Comparison of ENCODE assay signal across 8 mouse cellular contexts in the genomic region with DNA sequence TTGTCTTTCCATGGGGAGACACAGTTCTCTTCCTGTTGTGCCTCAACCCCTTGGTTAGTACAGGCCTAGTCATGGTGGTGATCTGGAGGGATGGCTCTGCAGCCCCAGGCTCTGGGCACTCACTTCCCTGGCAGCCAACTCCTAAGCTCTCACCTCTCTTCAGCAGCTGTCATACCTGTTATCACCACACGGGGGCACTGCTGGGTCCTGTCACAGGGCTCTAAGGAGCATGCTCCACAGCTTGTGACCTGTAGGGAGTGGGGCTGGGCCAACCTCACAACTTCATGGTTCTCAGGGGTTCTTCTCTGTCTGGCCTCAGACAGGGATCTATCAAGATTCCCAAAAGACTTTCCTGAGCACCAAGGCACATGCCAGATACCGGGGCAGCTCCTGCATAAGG. TPM values are rescaled to one million over a fixed set of nuclear protein-coding genes. Genes with fewer than 3 reads are reported as not detected.
DNase-seq lines count a peak whose midpoint lies in the region; ATAC-seq and TF ChIP-seq lines count a peak whose summit lies in the region.

No protein-coding gene starts in this region.

- H3K9me3 ChIP-seq in intestine, postnatal 0 days (ENCODE audit: control insufficient read depth), result no peaks in the 10 kb centered on the region
- H3K9me3 ChIP-seq in intestine, embryonic 15.5 days, result no peaks in the 10 kb centered on the region
- H3K9me3 ChIP-seq in limb, embryonic 10.5 days (replicated peaks), result no peaks in the 10 kb centered on the region

- no peak overlapping the region for H3K4me3 ChIP-seq in intestine, postnatal 0 days (ENCODE audit: low read depth, low read length)
- no peak overlapping the region for H3K4me3 ChIP-seq in intestine, embryonic 15.5 days (replicated peaks)
- no peak overlapping the region for H3K4me3 ChIP-seq in embryonic fibroblast, embryonic 13.5 days (ENCODE audit: insufficient read depth, low read length)
- H3K4me3 ChIP-seq in limb, embryonic 10.5 days, result no peak overlapping the region

- ATAC-seq in intestine, postnatal 0 days, result no peak
- no peak for ATAC-seq in intestine, embryonic 15.5 days

- H3K9ac ChIP-seq in intestine, postnatal 0 days (ENCODE audit: low read depth, low read length), result no peak overlapping the region
- no peak overlapping the region for H3K9ac ChIP-seq in intestine, embryonic 15.5 days

- TF ChIP-seq CTCF in intestine, postnatal 0 days (IDR thresholded peaks at IDR 0.05; ENCODE audit: low read depth), result peak; percentile 97
- TF ChIP-seq CTCF in embryonic fibroblast, embryonic 13.5 days (IDR thresholded peaks at IDR 0.05; ENCODE audit: borderline replicate concordance, insufficient read depth, low read length), result peak; percentile 78

- H3K27ac ChIP-seq in intestine, postnatal 0 days (ENCODE audit: low read depth, low read length), result no peak overlapping the region
- H3K27ac ChIP-seq in intestine, embryonic 15.5 days, result no peak overlapping the region
- H3K27ac ChIP-seq in embryonic fibroblast, embryonic 13.5 days (ENCODE audit: insufficient read depth, low read length), result no peak overlapping the region
- H3K27ac ChIP-seq in limb, embryonic 10.5 days, result no peak overlapping the region

- DNase-seq in adrenal gland, postnatal 36 days, result peak; percentile 89 to 91
- peak; percentile 91 for DNase-seq in induced T-regulatory cell, adult 2 months (ENCODE audit: low read depth)
- peak; percentile 94 for DNase-seq in limb, embryonic 10.5 days (ENCODE audit: low spot score)
- DNase-seq in ovary, postnatal 14 days (ENCODE audit: low spot score), result peak; percentile 80
- peak; percentile 82 for DNase-seq in thymus, postnatal 25 days

- H3K4me1 ChIP-seq in intestine, postnatal 0 days (replicated peaks; ENCODE audit: control insufficient read depth, insufficient read depth, low read length), result 0 out of 2 replicates have a peak, but pooled peaks cover 4% of the 10 kb centered on the region
- H3K4me1 ChIP-seq in intestine, embryonic 15.5 days (replicated peaks), result peaks cover 7% of the 10 kb centered on the region
- no peaks in the 10 kb centered on the region for H3K4me1 ChIP-seq in embryonic fibroblast, embryonic 13.5 days (ENCODE audit: control insufficient read depth, insufficient read depth, low read length)
- H3K4me1 ChIP-seq in limb, embryonic 10.5 days, result peaks cover 13% of the 10 kb centered on the region

- H3K4me2 ChIP-seq in intestine, postnatal 0 days (replicated peaks; ENCODE audit: low read depth), result no peak overlapping the region
- H3K4me2 ChIP-seq in intestine, embryonic 15.5 days (replicated peaks), result no peak overlapping the region

- no peaks in the 10 kb centered on the region for H3K27me3 ChIP-seq in intestine, postnatal 0 days (replicated peaks; ENCODE audit: control insufficient read depth, insufficient read depth, low read length)
- H3K27me3 ChIP-seq in intestine, embryonic 15.5 days (replicated peaks), result no peaks in the 10 kb centered on the region
- H3K27me3 ChIP-seq in limb, embryonic 10.5 days (ENCODE audit: low read depth, poor library complexity, severe bottlenecking), result no peaks in the 10 kb centered on the region

- 11% methylated on average over 2 of the region's 2 CpGs for WGBS in intestine, postnatal 0 days
- WGBS in intestine, embryonic 15.5 days, result 19% methylated on average over 2 of the region's 2 CpGs
- 18% methylated on average over 2 of the region's 2 CpGs for WGBS in limb, embryonic 10.5 days

- H3K36me3 ChIP-seq in intestine, postnatal 0 days (ENCODE audit: control insufficient read depth, insufficient read depth), result no peaks in the 10 kb centered on the region; the same call in 1 of the 2 replicates
- H3K36me3 ChIP-seq in intestine, embryonic 15.5 days, result peaks cover 8% of the 10 kb centered on the region; the same call in 1 of the 2 replicates
- H3K36me3 ChIP-seq in limb, embryonic 10.5 days, result peaks cover 27% of the 10 kb centered on the region

- no peak for TF ChIP-seq POLR2A in embryonic fibroblast, embryonic 13.5 days (IDR thresholded peaks at IDR 0.05; ENCODE audit: low read depth, low read length)

RNA-seq across cellular contexts. Expression of gene Mslnl, which starts 3.8 kb away (rescaled TPM):
- not detected in 2 replicates for polyA plus RNA-seq in intestine, postnatal 0 days (2015; fragmentation: Nextera tagmentation; extraction: Ambion mirVana)
- polyA plus RNA-seq in intestine, embryonic 15.5 days (2015; fragmentation: Nextera tagmentation; extraction: Ambion mirVana), result 0.06 TPM in 1 of 2 replicates, not detected in the other
- total RNA-seq in adrenal gland, postnatal 36 days (2021), result not detected
- polyA plus RNA-seq in embryonic fibroblast, embryonic 13.5 days (2011; ENCODE audit: insufficient read length, low read depth, missing spikeins), result not detected in 2 replicates
- not detected in 2 replicates for polyA plus RNA-seq in limb, embryonic 10.5 days (2016; fragmentation: Nextera tagmentation; extraction: Ambion mirVana)

RNA-seq across cellular contexts. Expression of gene Rpusd1, which starts 4.6 kb away (rescaled TPM):
- polyA plus RNA-seq in intestine, postnatal 0 days (2015; fragmentation: Nextera tagmentation; extraction: Ambion mirVana), result 6.7 and 7.2 TPM in 2 replicates
- 16.4 and 17.0 TPM in 2 replicates for polyA plus RNA-seq in intestine, embryonic 15.5 days (2015; fragmentation: Nextera tagmentation; extraction: Ambion mirVana)
- total RNA-seq in adrenal gland, postnatal 36 days (2021), result 10 to 100 TPM; 12.5 to 13.4 TPM
- 10.0 and 13.0 TPM in 2 replicates for polyA plus RNA-seq in embryonic fibroblast, embryonic 13.5 days (2011; ENCODE audit: insufficient read length, low read depth, missing spikeins)
- polyA plus RNA-seq in limb, embryonic 10.5 days (2016; fragmentation: Nextera tagmentation; extraction: Ambion mirVana), result 24.8 and 27.0 TPM in 2 replicates

RNA-seq across cellular contexts. Expression of gene Chtf18, which starts 4.9 kb away (rescaled TPM):
- 4.3 and 6.1 TPM in 2 replicates for polyA plus RNA-seq in intestine, postnatal 0 days (2015; fragmentation: Nextera tagmentation; extraction: Ambion mirVana)
- 23.5 and 26.8 TPM in 2 replicates for polyA plus RNA-seq in intestine, embryonic 15.5 days (2015; fragmentation: Nextera tagmentation; extraction: Ambion mirVana)
- total RNA-seq in adrenal gland, postnatal 36 days (2021), result 1 to 10 TPM; 3.6 to 4.0 TPM
- 9.0 and 10.7 TPM in 2 replicates for polyA plus RNA-seq in embryonic fibroblast, embryonic 13.5 days (2011; ENCODE audit: insufficient read length, low read depth, missing spikeins)
- 68.5 and 71.9 TPM in 2 replicates for polyA plus RNA-seq in limb, embryonic 10.5 days (2016; fragmentation: Nextera tagmentation; extraction: Ambion mirVana)

RNA-seq across cellular contexts. Expression of gene Gng13, which starts 15.1 kb away (rescaled TPM):
- polyA plus RNA-seq in intestine, postnatal 0 days (2015; fragmentation: Nextera tagmentation; extraction: Ambion mirVana), result 0.92 and 0.95 TPM in 2 replicates
- 2.6 and 2.9 TPM in 2 replicates for polyA plus RNA-seq in intestine, embryonic 15.5 days (2015; fragmentation: Nextera tagmentation; extraction: Ambion mirVana)
- total RNA-seq in adrenal gland, postnatal 36 days (2021), result 1 to 10 TPM; 1.7 to 2.3 TPM
- not detected in 2 replicates for polyA plus RNA-seq in embryonic fibroblast, embryonic 13.5 days (2011; ENCODE audit: insufficient read length, low read depth, missing spikeins)
- polyA plus RNA-seq in limb, embryonic 10.5 days (2016; fragmentation: Nextera tagmentation; extraction: Ambion mirVana), result 2.0 TPM in 2 replicates

RNA-seq across cellular contexts. Expression of gene Msln, which starts 22.1 kb away (rescaled TPM):
- 48.2 and 57.0 TPM in 2 replicates for polyA plus RNA-seq in intestine, postnatal 0 days (2015; fragmentation: Nextera tagmentation; extraction: Ambion mirVana)
- polyA plus RNA-seq in intestine, embryonic 15.5 days (2015; fragmentation: Nextera tagmentation; extraction: Ambion mirVana), result 21.6 and 22.1 TPM in 2 replicates
- total RNA-seq in adrenal gland, postnatal 36 days (2021), result 1 to 10 TPM; 5.5 to 8.2 TPM
- 2.3 and 3.3 TPM in 2 replicates for polyA plus RNA-seq in embryonic fibroblast, embryonic 13.5 days (2011; ENCODE audit: insufficient read length, low read depth, missing spikeins)
- polyA plus RNA-seq in limb, embryonic 10.5 days (2016; fragmentation: Nextera tagmentation; extraction: Ambion mirVana), result 0.98 TPM in 1 of 2 replicates, not detected in the other
